Mouse (Mus musculus): ENCODE results near the gene Tec.
A peak's percentile ranks its signal among the peaks of the same experiment; 100 is the strongest.

GRCm38 (mm10) chr5:72720587-72720986 is 147.7 kb downstream of the Tec start:
- TF ChIP-seq POLR2A (IDR thresholded peaks at IDR 0.05; ENCODE audit: extremely low read depth, insufficient read depth, low read length): no peak
- TF ChIP-seq CTCF (IDR thresholded peaks at IDR 0.05; ENCODE audit: low read depth, low read length): peak; percentile 47; the same call in 1 of the 2 replicates
